Mouse (Mus musculus) adrenal gland, adult 2 months (tissue): Measurements from ENCODE around the gene Gtpbp6. TPM values are rescaled to one million over a fixed set of nuclear protein-coding genes. Genes with fewer than 3 reads are reported as not detected.
"Not testable (repeated sequence)": the region's sequence is repeated elsewhere in the genome, so short reads cannot be mapped to it uniquely, and the experiment has no call there.

Experiments used
- DNase-seq: peaks from one replicate; pipeline ENCODE4 v3.0.0; 2021
- polyA plus RNA-seq: library from polyadenylated mRNA; depleted of rRNA; stranded (reverse); fragments of >200 nt; gene quantifications from 2 replicates; pipeline ENCODE4 v1.2.3, GENCODE M21; 2012; rRNA removed
- total RNA-seq, 2 experiments: library from RNA; stranded (reverse); gene quantifications; 2 replicates each; pipeline ENCODE4 v1.2.3; 2021

The Gtpbp6 gene
- total and polyA plus RNA-seq, 3 experiments = 57.4 to 115 (median 61.6) TPM

- peak; percentile 9 for DNase-seq
These were observed 6.9 kb downstream of the Gtpbp6 start for GRCm38 (mm10) chr5:110100921-110101631.

GRCm38 (mm10) chr5:110099656-110100580 lies 8.1 kb downstream of the Gtpbp6 start, which contains the start of gene Plcxd1:
Gene Plcxd1 (plus strand): TSS chr5:110099969.
- DNase-seq = no peak

- no peak for DNase-seq
These were observed 9.0 kb downstream of the Gtpbp6 start for GRCm38 (mm10) chr5:110098991-110099477.

- no peak for DNase-seq
These were observed 13.2 kb downstream of the Gtpbp6 start for GRCm38 (mm10) chr5:110094847-110095213.

GRCm38 (mm10) chr5:110094030-110094846 lies 13.8 kb downstream of the Gtpbp6 start, which contains the start of gene Gm35315:
Gene Gm35315 (minus strand): TSS chr5:110094420.
- DNase-seq = peak; percentile 92

GRCm38 (mm10) chr5:110091546-110091945 lies 16.5 kb downstream of the Gtpbp6 start:
- no peak for DNase-seq

- DNase-seq = no peak
These were observed 21.7 kb downstream of the Gtpbp6 start for GRCm38 (mm10) chr5:110086161-110086866.

GRCm38 (mm10) chr5:110082961-110083360 lies 25.0 kb downstream of the Gtpbp6 start:
- no peak for DNase-seq

- not testable (repeated sequence) for DNase-seq
These were observed 35.6 kb downstream of the Gtpbp6 start, which contains the start of gene Gm17655 for GRCm38 (mm10) chr5:110072413-110072812. Gene Gm17655 (minus strand): TSS chr5:110072513.

GRCm38 (mm10) chr5:110057637-110058408 lies 50.2 kb downstream of the Gtpbp6 start:
- peak; percentile 93 for DNase-seq

Other genes with a start within 250 kb of the Gtpbp6 start
- 10 to 100 TPM in 1 of 2 experiments, 1 to 10 TPM in 1; 8.7 to 12.2 TPM for gene Gm15446, start 184.8 kb downstream of the Gtpbp6 start, total RNA-seq
- 0.47 and 0.68 TPM in 2 replicates for gene Gm15446, start 184.8 kb downstream of the Gtpbp6 start, polyA plus RNA-seq
- gene Zfp932, start 111.7 kb downstream of the Gtpbp6 start, total RNA-seq = 10 to 100 TPM; 19.6 to 20.2 TPM
- gene Zfp932, start 111.7 kb downstream of the Gtpbp6 start, polyA plus RNA-seq = 0.94 and 1.0 TPM in 2 replicates
- gene Gm17655, start 35.7 kb downstream of the Gtpbp6 start, total RNA-seq = 1 to 10 TPM; 4.8 to 9.2 TPM
- gene Gm17655, start 35.7 kb downstream of the Gtpbp6 start, polyA plus RNA-seq = not detected in 2 replicates
- gene Gm35315, start 13.8 kb downstream of the Gtpbp6 start, total RNA-seq = under 1 TPM; 0.14 to 0.66 TPM
- not detected in 2 replicates for gene Gm35315, start 13.8 kb downstream of the Gtpbp6 start, polyA plus RNA-seq
- under 1 TPM; 0.09 to 0.10 TPM for gene Plcxd1, start 8.2 kb downstream of the Gtpbp6 start, total RNA-seq
- 0.02 and 0.19 TPM in 2 replicates for gene Plcxd1, start 8.2 kb downstream of the Gtpbp6 start, polyA plus RNA-seq
- gene Zfp605, start 1.9 kb upstream of the Gtpbp6 start, total RNA-seq = 1 to 10 TPM; 5.7 to 6.5 TPM
- 0.04 TPM in 2 replicates for gene Zfp605, start 1.9 kb upstream of the Gtpbp6 start, polyA plus RNA-seq
- 10 to 100 TPM; 21.5 to 30.0 TPM for gene Chfr, start 27.6 kb upstream of the Gtpbp6 start, total RNA-seq
- gene Chfr, start 27.6 kb upstream of the Gtpbp6 start, polyA plus RNA-seq = 55.5 and 55.8 TPM in 2 replicates
- gene Golga3, start 68.5 kb upstream of the Gtpbp6 start, total RNA-seq = 10 to 100 TPM; 34.4 to 37.0 TPM
- 4.5 and 6.1 TPM in 2 replicates for gene Golga3, start 68.5 kb upstream of the Gtpbp6 start, polyA plus RNA-seq
- 10 to 100 TPM; 39.3 to 46.5 TPM for gene Ankle2, start 122.8 kb upstream of the Gtpbp6 start, total RNA-seq
- gene Ankle2, start 122.8 kb upstream of the Gtpbp6 start, polyA plus RNA-seq = 7.5 and 8.7 TPM in 2 replicates
- 10 to 100 TPM; 46.6 to 58.5 TPM for gene Pgam5, start 161.7 kb upstream of the Gtpbp6 start, total RNA-seq
- gene Pgam5, start 161.7 kb upstream of the Gtpbp6 start, polyA plus RNA-seq = 23.5 and 25.7 TPM in 2 replicates
- gene Pxmp2, start 178.0 kb upstream of the Gtpbp6 start, total RNA-seq = 10 to 100 TPM; 12.2 to 19.2 TPM
- gene Pxmp2, start 178.0 kb upstream of the Gtpbp6 start, polyA plus RNA-seq = 10.4 and 18.1 TPM in 2 replicates
- gene Pole, start 178.1 kb upstream of the Gtpbp6 start, total RNA-seq = 1 to 10 TPM; 1.5 to 1.6 TPM
- gene Pole, start 178.1 kb upstream of the Gtpbp6 start, polyA plus RNA-seq = 1.1 and 1.2 TPM in 2 replicates
- under 1 TPM; 0.23 to 0.38 TPM for gene P2rx2, start 235.0 kb upstream of the Gtpbp6 start, total RNA-seq
- gene P2rx2, start 235.0 kb upstream of the Gtpbp6 start, polyA plus RNA-seq = 0.18 and 0.58 TPM in 2 replicates
- gene Lrcol1, start 236.5 kb upstream of the Gtpbp6 start, total RNA-seq = not detected
- not detected in 2 replicates for gene Lrcol1, start 236.5 kb upstream of the Gtpbp6 start, polyA plus RNA-seq